Mouse (Mus musculus): ENCODE measurements around the gene Gm49393.
A peak's percentile ranks its signal among the peaks of the same experiment; 100 is the strongest.
"Not testable (repeated sequence)": the region's sequence is repeated elsewhere in the genome, so short reads cannot be mapped to it uniquely, and the experiment has no call there.

The Gm49393 gene

GRCm38 (mm10) chr13:60935490-60935889 lies at the start of gene Gm49393:
Gm49393 (minus strand) TSS chr13:60935590.
- not testable (repeated sequence) for DNase-seq (ENCODE audit: low read depth)

- DNase-seq (ENCODE audit: low read depth), result peak; percentile 1
Measured at GRCm38 (mm10) chr13:60972319-60972718, 36.9 kb upstream of the Gm49393 start.

- not testable (repeated sequence) for DNase-seq (ENCODE audit: low read depth)
Measured at GRCm38 (mm10) chr13:60963985-60964384, 28.6 kb upstream of the Gm49393 start.

GRCm38 (mm10) chr13:60961706-60962105 lies 26.3 kb upstream of the Gm49393 start:
- no peak for DNase-seq (ENCODE audit: low read depth)

- not testable (repeated sequence) for DNase-seq (ENCODE audit: low read depth)
Measured at GRCm38 (mm10) chr13:60941884-60942283, 6.5 kb upstream of the Gm49393 start, which contains the start of gene Tpbpa. Tpbpa (minus strand) TSS chr13:60941984.

- DNase-seq (ENCODE audit: low read depth), result peak; percentile 70
Measured at GRCm38 (mm10) chr13:60936500-60936901, 1.1 kb upstream of the Gm49393 start, which contains the start of the genes Gm49391 and Ctla2a. Gm49391 (minus strand) TSS chr13:60936571. Ctla2a (minus strand) TSS chr13:60936625.

GRCm38 (mm10) chr13:60904780-60905179 lies 30.6 kb downstream of the Gm49393 start, which contains the start of gene Tpbpb:
Tpbpb (minus strand) TSS chr13:60904880.
- not testable (repeated sequence) for DNase-seq (ENCODE audit: low read depth)

GRCm38 (mm10) chr13:60897328-60897727 lies 38.1 kb downstream of the Gm49393 start, which contains the start of gene Ctla2b:
Ctla2b (minus strand) TSS chr13:60897447.
- DNase-seq (ENCODE audit: low read depth), result peak; percentile 53

- not testable (repeated sequence) for DNase-seq (ENCODE audit: low read depth)
Measured at GRCm38 (mm10) chr13:60896794-60897193, 38.6 kb downstream of the Gm49393 start, which contains the start of gene Gm49392. Gm49392 (minus strand) TSS chr13:60896894.

GRCm38 (mm10) chr13:60895406-60896160 lies 39.8 kb downstream of the Gm49393 start:
- no peak for DNase-seq (ENCODE audit: low read depth)

- DNase-seq (ENCODE audit: low read depth), result no peak
Measured at GRCm38 (mm10) chr13:60892301-60892700, 43.1 kb downstream of the Gm49393 start.

GRCm38 (mm10) chr13:60864281-60864680 lies 71.1 kb downstream of the Gm49393 start, which contains the start of gene 4930486L24Rik:
4930486L24Rik (minus strand) TSS chr13:60864475.
- no peak for DNase-seq (ENCODE audit: low read depth)

GRCm38 (mm10) chr13:60848241-60849120 lies 86.9 kb downstream of the Gm49393 start:
- DNase-seq (ENCODE audit: low read depth), result peak; percentile 85

- no peak for DNase-seq (ENCODE audit: low read depth)
Measured at GRCm38 (mm10) chr13:60843153-60843552, 92.2 kb downstream of the Gm49393 start.

- peak; percentile 68 for DNase-seq (ENCODE audit: low read depth)
Measured at GRCm38 (mm10) chr13:60842703-60843102, 92.7 kb downstream of the Gm49393 start.

- peak; percentile 65 for DNase-seq (ENCODE audit: low read depth)
Measured at GRCm38 (mm10) chr13:60839353-60839902, 96.0 kb downstream of the Gm49393 start.

GRCm38 (mm10) chr13:60826052-60826451 lies 109.3 kb downstream of the Gm49393 start:
- DNase-seq (ENCODE audit: low read depth), result peak; percentile 79

- DNase-seq (ENCODE audit: low read depth), result no peak
Measured at GRCm38 (mm10) chr13:60820486-60821175, 114.8 kb downstream of the Gm49393 start.

- DNase-seq (ENCODE audit: low read depth), result peak; percentile 41
Measured at GRCm38 (mm10) chr13:60819469-60819868, 115.9 kb downstream of the Gm49393 start.

- DNase-seq (ENCODE audit: low read depth), result no peak
Measured at GRCm38 (mm10) chr13:60813722-60814121, 121.7 kb downstream of the Gm49393 start.

- no peak for DNase-seq (ENCODE audit: low read depth)
Measured at GRCm38 (mm10) chr13:60812768-60813167, 122.6 kb downstream of the Gm49393 start.

All from naive thymus-derived CD4-positive, alpha-beta T cell, adult 2 months (primary cell).